Mouse (Mus musculus) left cerebral cortex, postnatal 14 days (tissue): Measurements from ENCODE around the gene Zmynd15. TPM values are rescaled to one million over a fixed set of nuclear protein-coding genes. Genes with fewer than 3 reads are reported as not detected.

Experiments used
- DNase-seq, 2 experiments: peaks; one replicate each; pipeline ENCODE4 v3.0.0; 2021 to 2022; ENCODE audit warnings: low spot score in 2 of 2, mixed read lengths in 1 of 2
- intact Hi-C: fragments of 180-260 bp; cut with DNase I; formaldehyde crosslinking; loops from one replicate; pipeline ENCODE4 v1.15.1; 2025
- microRNA-seq, 2 experiments: library from miRNA; unstranded; fragments of <30 nt; microRNA quantifications; one replicate each; pipeline ENCODE4 v1.2.0; 2022
- total RNA-seq, 2 experiments: library from RNA; stranded (reverse); gene quantifications; 2 replicates each; pipeline ENCODE4 v1.2.3; 2021

Zmynd15 gene
- total RNA-seq, 2 experiments from 2014 or later, result 0.46 to 0.55 TPM

- no peak for DNase-seq
Observed at GRCm38 (mm10) chr11:70489138-70489537, 29.9 kb downstream of the Zmynd15 start.

GRCm38 (mm10) chr11:70489684-70490083, 30.5 kb downstream of the Zmynd15 start:
- peak; percentile 7 to 23 for DNase-seq
- intact Hi-C loops, result no loop called here

More at GRCm38 (mm10) chr11:70489138-70489537, 29.9 kb downstream of the Zmynd15 start:
- intact Hi-C loops, result no loop called here

- no peak for DNase-seq
- intact Hi-C loops, result no loop called here
Observed at GRCm38 (mm10) chr11:70499566-70500475, 40.6 kb downstream of the Zmynd15 start.

- intact Hi-C loops, result no loop called here
- no peak for DNase-seq
Observed at GRCm38 (mm10) chr11:70500476-70500812, 41.2 kb downstream of the Zmynd15 start.

- intact Hi-C loops, result no loop called here
- no peak for DNase-seq
Observed at GRCm38 (mm10) chr11:70502018-70502417, 42.8 kb downstream of the Zmynd15 start.

GRCm38 (mm10) chr11:70504970-70505369, 45.7 kb downstream of the Zmynd15 start, which contains the start of gene Tm4sf5:
Gene Tm4sf5, plus strand, starts transcription at chr11:70505244.
- DNase-seq, result no peak
- intact Hi-C loops, result loop anchor here (5.0 kb wide), 2 partner anchors 53 to 73 kb away; partner anchors contain the start of genes Arrb2 and Med11

- intact Hi-C loops, result loop anchor here (1.0 to 5.0 kb wide), 3 partner anchors 54 to 92 kb away; partner anchors contain the start of genes Arrb2 and Med11
- DNase-seq, result peak; percentile 41 to 67
Observed at GRCm38 (mm10) chr11:70506385-70506784, 47.2 kb downstream of the Zmynd15 start.

- intact Hi-C loops, result loop anchor here (1.0 to 5.0 kb wide), 3 partner anchors 55 to 93 kb away; partner anchors contain the start of genes Arrb2 and Med11
- DNase-seq, result no peak
Observed at GRCm38 (mm10) chr11:70506962-70507515, 47.8 kb downstream of the Zmynd15 start.

- intact Hi-C loops, result loop anchor here (5.0 kb wide), 2 partner anchors 58 to 78 kb away; partner anchors contain the start of genes Arrb2 and Med11
- peak; percentile 35 to 48 for DNase-seq
Observed at GRCm38 (mm10) chr11:70509753-70510564, 50.7 kb downstream of the Zmynd15 start.

- intact Hi-C loops, result no loop called here
Observed at GRCm38 (mm10) chr11:70511242-70511641, 52.0 kb downstream of the Zmynd15 start.

GRCm38 (mm10) chr11:70511825-70512224, 52.6 kb downstream of the Zmynd15 start:
- no peak for DNase-seq
- intact Hi-C loops, result no loop called here

More at GRCm38 (mm10) chr11:70511242-70511641, 52.0 kb downstream of the Zmynd15 start:
- no peak for DNase-seq

- intact Hi-C loops, result no loop called here
- no peak for DNase-seq
Observed at GRCm38 (mm10) chr11:70512709-70513342, 53.6 kb downstream of the Zmynd15 start.

- DNase-seq, result no peak
- intact Hi-C loops, result no loop called here
Observed at GRCm38 (mm10) chr11:70513520-70513919, 54.3 kb downstream of the Zmynd15 start.

GRCm38 (mm10) chr11:70514288-70514687, 55.1 kb downstream of the Zmynd15 start, which contains the start of gene Vmo1:
Gene Vmo1, minus strand, starts transcription at chr11:70514616.
- intact Hi-C loops, result no loop called here
- DNase-seq, result no peak

Small RNA genes lying within 50 kb of the gene (microRNA-seq; reads per million reads assigned to microRNA genes)
- gene Mir7115, result 1.3 to 2.6 reads per million in 2 experiments

Other genes starting within 250 kb of the Zmynd15 start
- 10 to 100 TPM; 27.2 to 36.8 TPM for gene Slc16a11, start 246.7 kb upstream of the Zmynd15 start, total RNA-seq
- gene Slc16a13, start 238.4 kb upstream of the Zmynd15 start, total RNA-seq, result 10 to 100 TPM in 1 of 2 experiments, 1 to 10 TPM in 1; 8.3 to 10.4 TPM
- 1 to 10 TPM; 5.1 to 5.3 TPM for gene Bcl6b, start 229.6 kb upstream of the Zmynd15 start, total RNA-seq
- 10 to 100 TPM; 41.3 to 54.2 TPM for gene 0610010K14Rik, start 221.5 kb upstream of the Zmynd15 start, total RNA-seq
- gene Gm21988, start 219.6 kb upstream of the Zmynd15 start, total RNA-seq, result 1 to 10 TPM; 5.9 to 7.3 TPM
- 100 to 1,000 TPM; 291 TPM for gene Rnasek, start 219.6 kb upstream of the Zmynd15 start, total RNA-seq
- gene Alox12, start 204.1 kb upstream of the Zmynd15 start, total RNA-seq, result under 1 TPM in 1 of 2 experiments, not detected in 1; 0.13 TPM
- gene Alox12e, start 136.8 kb upstream of the Zmynd15 start, total RNA-seq, result under 1 TPM; 0.35 to 0.76 TPM
- not detected for gene Alox15, start 107.4 kb upstream of the Zmynd15 start, total RNA-seq
- gene Pelp1, start 49.4 kb upstream of the Zmynd15 start, total RNA-seq, result 10 to 100 TPM; 38.7 to 39.9 TPM
- gene Arrb2, start 26.8 kb upstream of the Zmynd15 start, total RNA-seq, result 10 to 100 TPM; 75.1 to 78.6 TPM
- 10 to 100 TPM; 14.4 to 15.9 TPM for gene Med11, start 7.5 kb upstream of the Zmynd15 start, total RNA-seq
- 1 to 10 TPM in 1 of 2 experiments, under 1 TPM in 1; 0.66 to 1.3 TPM for gene Cxcl16, start 551 bp downstream of the Zmynd15 start, total RNA-seq
- gene Tm4sf5, start 45.8 kb downstream of the Zmynd15 start, total RNA-seq, result under 1 TPM in 1 of 2 experiments, not detected in 1; 0.87 TPM
- not detected for gene Vmo1, start 55.2 kb downstream of the Zmynd15 start, total RNA-seq
- gene Gltpd2, start 59.8 kb downstream of the Zmynd15 start, total RNA-seq, result not detected
- gene Psmb6, start 65.9 kb downstream of the Zmynd15 start, total RNA-seq, result 100 to 1,000 TPM; 181 to 196 TPM
- gene Gm40193, start 73.5 kb downstream of the Zmynd15 start, total RNA-seq, result not detected
- 10 to 100 TPM; 14.8 to 17.4 TPM for gene Pld2, start 80.6 kb downstream of the Zmynd15 start, total RNA-seq
- 100 to 1,000 TPM; 346 to 351 TPM for gene Mink1, start 103.4 kb downstream of the Zmynd15 start, total RNA-seq
- gene 4930544D05Rik, start 156.4 kb downstream of the Zmynd15 start, total RNA-seq, result 1 to 10 TPM in 1 of 2 experiments, under 1 TPM in 1; 0.51 to 1.2 TPM
- not detected for gene Chrne, start 159.8 kb downstream of the Zmynd15 start, total RNA-seq
- gene Gp1ba, start 179.7 kb downstream of the Zmynd15 start, total RNA-seq, result not detected
- 10 to 100 TPM; 67.3 to 69.1 TPM for gene Rnf167, start 187.8 kb downstream of the Zmynd15 start, total RNA-seq
- 100 to 1,000 TPM; 120 to 125 TPM for gene Slc25a11, start 188.0 kb downstream of the Zmynd15 start, total RNA-seq
- 100 to 1,000 TPM; 267 to 286 TPM for gene Pfn1, start 195.2 kb downstream of the Zmynd15 start, total RNA-seq
- 1 to 10 TPM; 8.3 to 8.6 TPM for gene Eno3, start 197.8 kb downstream of the Zmynd15 start, total RNA-seq
- 10 to 100 TPM; 53.5 to 53.8 TPM for gene Spag7, start 210.0 kb downstream of the Zmynd15 start, total RNA-seq
- 100 to 1,000 TPM; 217 to 223 TPM for gene Camta2, start 228.7 kb downstream of the Zmynd15 start, total RNA-seq
- gene Inca1, start 240.7 kb downstream of the Zmynd15 start, total RNA-seq, result 1 to 10 TPM; 1.4 to 1.6 TPM
- 10 to 100 TPM; 43.9 to 46.0 TPM for gene Kif1c, start 241.1 kb downstream of the Zmynd15 start, total RNA-seq